Mouse (Mus musculus) small intestine, adult 2 months (tissue): ENCODE measurements around the gene Kcnj5.

ENCODE experiments used
- CTCF ChIP-seq: fragments of 200-500 bp; IDR thresholded peaks from 2 replicates; pipeline ENCODE4 v1.5.1; 2012; ENCODE audit warnings: low read depth, mild to moderate bottlenecking, control low read depth, inconsistent platforms, low read length, moderate library complexity, mixed read lengths; ENCODE audit not compliant: insufficient replicate concordance, insufficient read length; ENCODE audit errors: extremely low read depth
- POLR2A ChIP-seq: fragments of 200-500 bp; IDR thresholded peaks from 2 replicates; pipeline ENCODE4 v1.6.1; 2012; ENCODE audit warnings: low read depth, mild to moderate bottlenecking, control low read depth, inconsistent platforms, low read length, moderate library complexity

GRCm38 (mm10) chr9:32311786-32312185, 32.4 kb downstream of the Kcnj5 start:
- no peak for TF ChIP-seq CTCF
- TF ChIP-seq POLR2A = no peak
